Mouse (Mus musculus): ENCODE measurements around the gene Ust.

The Ust gene

GRCm38 (mm10) chr10:8444052-8444451, 74.6 kb downstream of the Ust start:
- DNase-seq (ENCODE audit: extremely low read depth, insufficient read length, low spot score): no peak

GRCm38 (mm10) chr10:8431857-8432256, 86.8 kb downstream of the Ust start:
- DNase-seq (ENCODE audit: extremely low read depth, insufficient read length, low spot score): peak; percentile 62

GRCm38 (mm10) chr10:8428787-8429778, 89.5 kb downstream of the Ust start:
- no peak for DNase-seq (ENCODE audit: extremely low read depth, insufficient read length, low spot score)

- no peak for DNase-seq (ENCODE audit: extremely low read depth, insufficient read length, low spot score)
Measured at GRCm38 (mm10) chr10:8427671-8428364, 90.8 kb downstream of the Ust start.

GRCm38 (mm10) chr10:8419496-8420009, 99.1 kb downstream of the Ust start:
- no peak for DNase-seq (ENCODE audit: extremely low read depth, insufficient read length, low spot score)

GRCm38 (mm10) chr10:8415474-8415873, 103.2 kb downstream of the Ust start:
- no peak for DNase-seq (ENCODE audit: extremely low read depth, insufficient read length, low spot score)

GRCm38 (mm10) chr10:8415036-8415435, 103.6 kb downstream of the Ust start:
- no peak for DNase-seq (ENCODE audit: extremely low read depth, insufficient read length, low spot score)

- no peak for DNase-seq (ENCODE audit: extremely low read depth, insufficient read length, low spot score)
Measured at GRCm38 (mm10) chr10:8405141-8405540, 113.5 kb downstream of the Ust start.

GRCm38 (mm10) chr10:8392226-8392625, 126.4 kb downstream of the Ust start:
- no peak for DNase-seq (ENCODE audit: extremely low read depth, insufficient read length, low spot score)

- DNase-seq (ENCODE audit: extremely low read depth, insufficient read length, low spot score): peak; percentile 11
Measured at GRCm38 (mm10) chr10:8391264-8391748, 127.3 kb downstream of the Ust start.

- no peak for DNase-seq (ENCODE audit: extremely low read depth, insufficient read length, low spot score)
Measured at GRCm38 (mm10) chr10:8388239-8388638, 130.4 kb downstream of the Ust start.

- no peak for DNase-seq (ENCODE audit: extremely low read depth, insufficient read length, low spot score)
Measured at GRCm38 (mm10) chr10:8369894-8370500, 148.6 kb downstream of the Ust start.

GRCm38 (mm10) chr10:8365816-8366215, 152.8 kb downstream of the Ust start:
- DNase-seq (ENCODE audit: extremely low read depth, insufficient read length, low spot score): no peak

- no peak for DNase-seq (ENCODE audit: extremely low read depth, insufficient read length, low spot score)
Measured at GRCm38 (mm10) chr10:8364182-8364581, 154.4 kb downstream of the Ust start.

- DNase-seq (ENCODE audit: extremely low read depth, insufficient read length, low spot score): peak; percentile 7
Measured at GRCm38 (mm10) chr10:8363281-8363680, 155.3 kb downstream of the Ust start.

- DNase-seq (ENCODE audit: extremely low read depth, insufficient read length, low spot score): no peak
Measured at GRCm38 (mm10) chr10:8358286-8359045, 160.2 kb downstream of the Ust start.

- no peak for DNase-seq (ENCODE audit: extremely low read depth, insufficient read length, low spot score)
Measured at GRCm38 (mm10) chr10:8353534-8353933, 165.1 kb downstream of the Ust start.

GRCm38 (mm10) chr10:8350626-8351025, 168.0 kb downstream of the Ust start:
- no peak for DNase-seq (ENCODE audit: extremely low read depth, insufficient read length, low spot score)

GRCm38 (mm10) chr10:8347497-8347896, 171.1 kb downstream of the Ust start:
- DNase-seq (ENCODE audit: extremely low read depth, insufficient read length, low spot score): no peak

GRCm38 (mm10) chr10:8342556-8342955, 176.1 kb downstream of the Ust start:
- no peak for DNase-seq (ENCODE audit: extremely low read depth, insufficient read length, low spot score)

Measured in 3134 (cell line).